ENCODE assay signal across 8 mouse cellular contexts in genomic region chr9:50038231-50038630, GRCm38 (mm10).
DNase-seq lines count a peak whose midpoint lies in the region; ATAC-seq lines count a peak whose summit lies in the region.
"Had no signal": no experiment of that assay in that cellular context is flagged by ENCODE, and none has a peak within 500 bp of the region (broad histone marks: within the 10 kb centered on the region; RNA-seq: fewer than 3 reads in every experiment).

No protein-coding gene starts in this region.

- no peak overlapping the region for H3K9ac ChIP-seq in heart, embryonic 11.5 days (ENCODE audit: low read depth, low read length)
- no peak overlapping the region for H3K9ac ChIP-seq in hindbrain, embryonic 14.5 days
- H3K9ac ChIP-seq in midbrain, embryonic 16.5 days (ENCODE audit: low read depth, low read length): 0 out of 2 replicates have a peak overlapping the region, but pooled peaks have one; percentile 6
- H3K9ac ChIP-seq: liver, embryonic 15.5 days had no signal

- 64% methylated on average over 11 of the region's 11 CpGs for WGBS in heart, embryonic 10.5 days
- WGBS in heart, embryonic 11.5 days (ENCODE audit: insufficient replicate concordance): 61% methylated on average over 11 of the region's 11 CpGs
- 55% methylated on average over 11 of the region's 11 CpGs for WGBS in hindbrain, embryonic 14.5 days
- 49% methylated on average over 11 of the region's 11 CpGs for whole genome bisulfite sequencing in midbrain, embryonic 16.5 days

- H3K4me3 ChIP-seq in heart, embryonic 10.5 days: no peak overlapping the region
- no peak overlapping the region for H3K4me3 ChIP-seq in heart, embryonic 11.5 days (ENCODE audit: low read depth, low read length)
- no peak overlapping the region for H3K4me3 ChIP-seq in hindbrain, embryonic 14.5 days (replicated peaks; ENCODE audit: low read length)
- H3K4me3 ChIP-seq in midbrain, embryonic 16.5 days (ENCODE audit: low read depth, low read length): no peak overlapping the region
- H3K4me3 ChIP-seq: liver, embryonic 15.5 days had no signal

- H3K4me1 ChIP-seq in heart, embryonic 10.5 days: peaks cover 7% of the 10 kb centered on the region
- no peaks in the 10 kb centered on the region for H3K4me1 ChIP-seq in heart, embryonic 11.5 days (ENCODE audit: control insufficient read depth, insufficient read depth, low read length)
- H3K4me1 ChIP-seq in hindbrain, embryonic 14.5 days (replicated peaks; ENCODE audit: control insufficient read depth, insufficient read depth, low read length): no peaks in the 10 kb centered on the region
- no peaks in the 10 kb centered on the region for H3K4me1 ChIP-seq in midbrain, embryonic 16.5 days (ENCODE audit: control insufficient read depth, insufficient read depth, low read length)
- H3K4me1 ChIP-seq: liver, embryonic 15.5 days had no signal

- H3K9me3 ChIP-seq in heart, embryonic 10.5 days: no peaks in the 10 kb centered on the region
- H3K9me3 ChIP-seq in heart, embryonic 11.5 days (replicated peaks; ENCODE audit: control insufficient read depth, low read length): no peaks in the 10 kb centered on the region
- H3K9me3 ChIP-seq in hindbrain, embryonic 14.5 days (ENCODE audit: control insufficient read depth, low read length): no peaks in the 10 kb centered on the region
- H3K9me3 ChIP-seq in midbrain, embryonic 16.5 days (replicated peaks; ENCODE audit: control insufficient read depth, low read length, poor library complexity, severe bottlenecking): no peaks in the 10 kb centered on the region
- H3K9me3 ChIP-seq: liver, embryonic 15.5 days had no signal

- no peak overlapping the region for H3K4me2 ChIP-seq in heart, embryonic 11.5 days
- H3K4me2 ChIP-seq in hindbrain, embryonic 14.5 days (replicated peaks): no peak overlapping the region
- no peak overlapping the region for H3K4me2 ChIP-seq in midbrain, embryonic 16.5 days (ENCODE audit: low read length)
- H3K4me2 ChIP-seq: liver, embryonic 15.5 days had no signal

- no peak for DNase-seq in heart, embryonic 10.5 days (ENCODE audit: low spot score)
- DNase-seq in right cerebral cortex, postnatal 4 days: peak; percentile 37
- no peak for DNase-seq in right cerebral cortex, postnatal 25 days
- DNase-seq in hindbrain, embryonic 14.5 days (ENCODE audit: low spot score): no peak
- no peak for DNase-seq in frontal cortex, postnatal 25 days (ENCODE audit: low spot score in 2 of 2)

- ATAC-seq in heart, embryonic 11.5 days (replicated peaks; ENCODE audit: insufficient number of reproducible peaks, low FRiP score, low TSS enrichment): no peak
- peak; percentile 40; the same call in 1 of the 2 replicates for ATAC-seq in hindbrain, embryonic 14.5 days (ENCODE audit: low FRiP score)
- no peak; the same call in 1 of the 2 replicates for ATAC-seq in midbrain, embryonic 16.5 days

- no peaks in the 10 kb centered on the region for H3K36me3 ChIP-seq in heart, embryonic 10.5 days
- no peaks in the 10 kb centered on the region for H3K36me3 ChIP-seq in heart, embryonic 11.5 days (ENCODE audit: control insufficient read depth, insufficient read depth, low read length)
- H3K36me3 ChIP-seq in hindbrain, embryonic 14.5 days (replicated peaks; ENCODE audit: control insufficient read depth, insufficient read depth): no peaks in the 10 kb centered on the region
- no peaks in the 10 kb centered on the region for H3K36me3 ChIP-seq in midbrain, embryonic 16.5 days (ENCODE audit: control insufficient read depth, insufficient read depth, low read length)
- H3K36me3 ChIP-seq: liver, embryonic 15.5 days had no signal

- H3K27me3 ChIP-seq in heart, embryonic 10.5 days (ENCODE audit: insufficient read depth, poor library complexity, severe bottlenecking): no peaks in the 10 kb centered on the region
- H3K27me3 ChIP-seq in heart, embryonic 11.5 days (ENCODE audit: control insufficient read depth, insufficient read depth, low read length): no peaks in the 10 kb centered on the region
- H3K27me3 ChIP-seq in hindbrain, embryonic 14.5 days (ENCODE audit: control insufficient read depth, insufficient read depth, low read length): no peaks in the 10 kb centered on the region
- H3K27me3 ChIP-seq in midbrain, embryonic 16.5 days (ENCODE audit: control insufficient read depth, insufficient read depth, low read depth, low read length): no peaks in the 10 kb centered on the region
- H3K27me3 ChIP-seq: liver, embryonic 15.5 days had no signal

- H3K27ac ChIP-seq in heart, embryonic 10.5 days: peak overlapping the region; percentile 47; the same call in 1 of the 2 replicates
- no peak overlapping the region for H3K27ac ChIP-seq in heart, embryonic 11.5 days (ENCODE audit: low read depth, low read length)
- H3K27ac ChIP-seq in hindbrain, embryonic 14.5 days: peak overlapping the region; percentile 16; the same call in 1 of the 2 replicates
- no peak overlapping the region for H3K27ac ChIP-seq in midbrain, embryonic 16.5 days (ENCODE audit: low read length)
- H3K27ac ChIP-seq: liver, embryonic 15.5 days had no signal

Comparison
In these comparisons a context has a peak if more than half of its experiments do, and no peak if none do; other contexts are left out.
1. H3K27ac ChIP-seq: peak in heart, embryonic 10.5 days (single experiment) and hindbrain, embryonic 14.5 days (single experiment); none in heart, embryonic 11.5 days (single experiment) and midbrain, embryonic 16.5 days (single experiment).